Mouse (Mus musculus) liver, postnatal 0 days (tissue): Measurements from ENCODE around the gene Fbxl18.

Source experiments
- CTCF ChIP-seq: sonication (generic); IDR thresholded peaks from 2 replicates; pipeline ENCODE4 v1.5.1; 2016; ENCODE audit warnings: antibody characterized with exemption, low read depth
- EP300 ChIP-seq: IDR thresholded peaks from 2 replicates; pipeline ENCODE4 v1.6.1; 2016; ENCODE audit warnings: antibody characterized with exemption, low read depth, mild to moderate bottlenecking

DNA sequence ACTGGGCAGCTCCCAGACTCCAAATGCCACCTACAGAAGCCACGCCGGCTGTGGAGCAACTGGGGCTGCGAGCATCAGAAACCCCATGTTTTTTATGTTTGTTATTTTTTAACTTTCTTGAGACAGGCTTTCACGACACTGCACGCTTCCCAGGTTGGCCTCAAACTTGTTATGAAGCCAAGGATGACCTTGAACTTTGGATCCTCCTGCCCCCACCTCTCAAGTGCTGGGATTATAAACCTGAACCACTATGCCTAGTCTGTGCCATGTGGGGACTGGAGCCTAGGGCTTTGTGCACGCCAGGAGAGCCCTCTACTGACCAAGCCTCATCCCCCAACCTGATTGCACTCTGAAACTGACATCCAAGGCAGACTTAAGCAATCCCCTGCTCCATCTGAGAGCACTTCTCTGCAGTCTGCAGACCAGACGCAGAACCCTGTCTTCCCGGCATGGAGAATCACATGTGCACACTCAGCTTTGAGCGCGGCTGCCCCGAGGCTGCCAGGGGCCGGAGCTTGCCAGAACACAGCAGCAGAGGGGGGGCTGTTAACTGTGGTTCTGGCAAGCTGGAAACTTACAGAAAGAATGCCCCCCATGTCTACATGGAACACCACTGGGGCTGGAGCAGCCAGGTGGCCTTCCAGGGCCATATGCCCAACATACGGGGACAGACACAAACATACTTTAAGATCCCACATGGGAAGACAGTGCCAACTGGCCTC lies 20.3 kb downstream of the Fbxl18 start:
- no peak; the same call in 1 of the 2 replicates for TF ChIP-seq CTCF
- TF ChIP-seq EP300 = no peak
